Mouse (Mus musculus): ENCODE data around the gene Gm20388.

- TF ChIP-seq EP300 (optimal IDR thresholded peaks at IDR 0.05) (no peak), CTCF (IDR thresholded peaks at IDR 0.05; ENCODE audit: low read depth) (no peak)
These were observed 353.2 kb downstream of the Gm20388 start for GRCm38 (mm10) chr8:120263879-120264278.
